Mouse (Mus musculus) heart, adult 2 months (tissue): Measurements from ENCODE around the gene Cadm1. TPM values are rescaled to one million over a fixed set of nuclear protein-coding genes. Genes with fewer than 3 reads are reported as not detected.
A peak's percentile ranks its signal among the peaks of the same experiment; 100 is the strongest.

Experiments
- DNase-seq, 2 experiments: peaks; one replicate each; pipeline ENCODE4 v3.0.0; 2021
- H3K27ac ChIP-seq: fragments of 200-600 bp; 2 replicates; pipeline ENCODE4 v1.8.1; 2022
- H3K27me3 ChIP-seq: fragments of 200-500 bp; 2 replicates; pipeline ENCODE4 v1.6.1; 2012; ENCODE audit warnings: mild to moderate bottlenecking, low read length, inconsistent platforms, mixed read lengths; ENCODE audit not compliant: control insufficient read depth, insufficient read depth
- H3K36me3 ChIP-seq: fragments of 200-500 bp; 2 replicates; pipeline ENCODE4 v1.6.1; 2012; ENCODE audit warnings: low read length, inconsistent platforms; ENCODE audit not compliant: control insufficient read depth, insufficient read depth
- H3K4me1 ChIP-seq: fragments of 200-500 bp; 2 replicates; pipeline ENCODE4 v1.6.1; 2011; ENCODE audit warnings: low read length; ENCODE audit not compliant: control insufficient read depth, insufficient read depth
- H3K4me3 ChIP-seq: fragments of 200-600 bp; 2 replicates; pipeline ENCODE4 v1.8.1; 2022
- H3K79me2 ChIP-seq: fragments of 200-500 bp; replicated peaks from 2 replicates; pipeline ENCODE4 v1.6.1; 2012; ENCODE audit warnings: mild to moderate bottlenecking, inconsistent platforms, low read length, moderate library complexity, mixed read lengths; ENCODE audit not compliant: control insufficient read depth, insufficient read depth
- H3K9ac ChIP-seq: fragments of 200-500 bp; 2 replicates; pipeline ENCODE4 v1.6.1; 2012; ENCODE audit warnings: low read depth, mild to moderate bottlenecking, control low read depth, inconsistent platforms, low read length, mixed read lengths
- CTCF ChIP-seq: fragments of 200-600 bp; IDR thresholded peaks from 2 replicates; pipeline ENCODE4 v1.8.1; 2022; ENCODE audit warnings: antibody characterized with exemption, mild to moderate bottlenecking, moderate library complexity
- EP300 ChIP-seq: fragments of 200-500 bp; IDR thresholded peaks from 2 replicates; pipeline ENCODE4 v1.6.1; 2011; ENCODE audit warnings: low read depth, low read length, control low read depth; ENCODE audit not compliant: insufficient read depth
- POLR2A ChIP-seq: fragments of 200-500 bp; IDR thresholded peaks from 2 replicates; pipeline ENCODE4 v1.6.1; 2011; ENCODE audit warnings: mild to moderate bottlenecking, low read depth, low read length, control low read depth; ENCODE audit not compliant: insufficient read depth
- WGBS: fragments of 180-500 bp; shearing (Covaris S2); methylation state at CpG from one replicate; pipeline ENCODE4 v1.1.7; 2018; 5-methylcytosine and 5-hydroxymethylcytosine counted together
- intact Hi-C: fragments of 180-260 bp; cut with DNase I; formaldehyde crosslinking; loops from one replicate; pipeline ENCODE4 v1.15.1; 2025
- polyA plus RNA-seq: library from polyadenylated mRNA; depleted of rRNA; stranded (reverse); fragments of >200 nt; gene quantifications from 2 replicates; pipeline ENCODE4 v1.2.3, GENCODE M21; 2012
- total RNA-seq, 2 experiments: library from RNA; stranded (reverse); gene quantifications; 2 replicates each; pipeline ENCODE4 v1.2.3; 2021

Gene Cadm1
- total and polyA plus RNA-seq, 3 experiments, result 1.6 to 2.6 (median 2.4) TPM

- intact Hi-C loops, result no loop called here
- no peak for TF ChIP-seq EP300
- no peak for TF ChIP-seq POLR2A
- TF ChIP-seq CTCF, result no peak
- no peaks in the 10 kb centered on the region; the same call in 1 of the 2 replicates for H3K4me1 ChIP-seq
- 71% methylated on average over 11 of the region's 11 CpGs for WGBS
- no peak overlapping the region for H3K9ac ChIP-seq
- H3K27ac ChIP-seq, result no peak overlapping the region
- no peaks in the 10 kb centered on the region for H3K79me2 ChIP-seq
- H3K4me3 ChIP-seq, result no peak overlapping the region
- H3K36me3 ChIP-seq, result no peaks in the 10 kb centered on the region
- DNase-seq, result peak in 1 of 2 experiments; percentile 32
- no peaks in the 10 kb centered on the region for H3K27me3 ChIP-seq
These were observed 121.5 kb downstream of the Cadm1 start for GRCm38 (mm10) chr9:47651431-47651830.

GRCm38 (mm10) chr9:47652203-47652602, 122.2 kb downstream of the Cadm1 start:
- TF ChIP-seq EP300, result no peak
- no peak for TF ChIP-seq CTCF
- no peak for TF ChIP-seq POLR2A
- Histone ChIP-seq H3K4me1 (no peaks in the 10 kb centered on the region; the same call in 1 of the 2 replicates), H3K9ac (no peak overlapping the region), H3K36me3 (no peaks in the 10 kb centered on the region), H3K27ac (no peak overlapping the region), H3K79me2 (no peaks in the 10 kb centered on the region), H3K27me3 (no peaks in the 10 kb centered on the region), H3K4me3 (no peak overlapping the region)
- intact Hi-C loops, result no loop called here
- WGBS, result 60% methylated on average over 5 of the region's 5 CpGs
- no peak for DNase-seq

DNA sequence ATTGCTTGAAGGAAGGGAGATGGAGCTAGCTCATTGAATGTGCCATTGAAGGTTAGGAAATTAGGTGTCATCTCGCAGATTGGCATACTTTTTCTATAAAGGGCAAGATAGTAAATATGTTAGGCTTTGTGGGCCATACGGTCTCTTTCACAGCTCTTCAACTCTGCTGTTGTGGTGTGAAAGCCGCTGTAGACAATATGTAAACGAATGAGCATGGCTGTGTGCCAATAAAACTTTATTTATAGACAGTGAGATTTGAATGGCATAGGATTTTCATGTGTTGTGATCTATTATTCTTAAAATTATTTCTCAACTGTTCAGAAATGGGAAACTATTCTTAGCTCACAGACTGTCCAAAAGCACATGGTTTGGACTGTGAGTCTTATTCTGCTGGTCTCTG, 123.0 kb downstream of the Cadm1 start:
- Histone ChIP-seq H3K27me3 (no peaks in the 10 kb centered on the region), H3K9ac (no peak overlapping the region), H3K4me1 (no peaks in the 10 kb centered on the region; the same call in 1 of the 2 replicates), H3K27ac (no peak overlapping the region), H3K79me2 (no peaks in the 10 kb centered on the region), H3K4me3 (no peak overlapping the region), H3K36me3 (no peaks in the 10 kb centered on the region)
- TF ChIP-seq POLR2A (no peak), CTCF (no peak), EP300 (no peak)
- WGBS, result 65% methylated on average over 4 of the region's 4 CpGs
- intact Hi-C loops, result no loop called here
- DNase-seq, result no peak

DNA sequence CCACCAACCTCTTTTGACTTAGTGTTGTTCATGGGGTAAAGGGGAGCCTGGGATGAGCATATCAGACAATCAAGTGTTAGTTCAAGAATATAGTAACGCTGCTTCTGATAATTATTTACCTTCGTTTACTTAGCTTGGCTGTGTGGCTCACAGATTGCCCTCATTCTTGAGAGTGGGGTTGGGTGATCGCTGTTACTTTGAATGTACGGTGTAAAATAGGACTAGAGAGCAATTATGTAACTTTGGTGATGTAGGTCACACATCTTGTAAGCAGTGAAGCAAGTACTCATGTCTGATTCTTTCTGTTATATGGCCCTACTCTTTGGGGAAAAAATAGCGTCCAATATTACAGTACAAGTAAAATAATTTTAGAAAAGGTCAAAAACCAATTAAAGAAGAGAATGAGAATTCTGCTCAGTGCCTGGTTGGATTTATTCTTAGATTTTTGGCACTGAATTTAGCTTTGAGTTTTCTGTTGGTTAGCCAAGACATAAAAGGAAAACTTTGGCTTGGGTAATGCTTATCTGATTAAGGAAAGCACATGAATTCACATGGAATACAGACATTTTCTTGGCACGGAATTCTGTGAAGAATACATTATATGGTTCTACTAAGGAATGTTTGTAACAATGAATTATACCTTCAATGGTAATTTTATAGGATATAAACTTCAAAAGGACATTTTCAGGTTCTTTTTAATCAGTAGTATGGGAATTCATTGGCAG, 129.6 kb downstream of the Cadm1 start:
- no peaks in the 10 kb centered on the region for H3K36me3 ChIP-seq
- 81% methylated on average over 6 of the region's 6 CpGs for WGBS
- H3K79me2 ChIP-seq, result no peaks in the 10 kb centered on the region
- H3K4me3 ChIP-seq, result no peak overlapping the region
- no peak for DNase-seq
- H3K27ac ChIP-seq, result no peak overlapping the region
- intact Hi-C loops, result no loop called here
- TF ChIP-seq EP300 (no peak), POLR2A (no peak), CTCF (no peak)
- H3K27me3 ChIP-seq, result no peaks in the 10 kb centered on the region
- H3K9ac ChIP-seq, result no peak overlapping the region
- H3K4me1 ChIP-seq, result no peaks in the 10 kb centered on the region

GRCm38 (mm10) chr9:47661611-47662010, 131.6 kb downstream of the Cadm1 start:
- intact Hi-C loops, result no loop called here
- H3K36me3 ChIP-seq, result no peaks in the 10 kb centered on the region
- no peak overlapping the region for H3K27ac ChIP-seq
- H3K79me2 ChIP-seq, result no peaks in the 10 kb centered on the region
- 85% methylated on average over 7 of the region's 7 CpGs for WGBS
- H3K9ac ChIP-seq, result no peak overlapping the region
- no peak for DNase-seq
- no peaks in the 10 kb centered on the region for H3K27me3 ChIP-seq
- no peak overlapping the region for H3K4me3 ChIP-seq
- TF ChIP-seq EP300 (no peak), CTCF (no peak), POLR2A (no peak)
- H3K4me1 ChIP-seq, result no peaks in the 10 kb centered on the region

DNA sequence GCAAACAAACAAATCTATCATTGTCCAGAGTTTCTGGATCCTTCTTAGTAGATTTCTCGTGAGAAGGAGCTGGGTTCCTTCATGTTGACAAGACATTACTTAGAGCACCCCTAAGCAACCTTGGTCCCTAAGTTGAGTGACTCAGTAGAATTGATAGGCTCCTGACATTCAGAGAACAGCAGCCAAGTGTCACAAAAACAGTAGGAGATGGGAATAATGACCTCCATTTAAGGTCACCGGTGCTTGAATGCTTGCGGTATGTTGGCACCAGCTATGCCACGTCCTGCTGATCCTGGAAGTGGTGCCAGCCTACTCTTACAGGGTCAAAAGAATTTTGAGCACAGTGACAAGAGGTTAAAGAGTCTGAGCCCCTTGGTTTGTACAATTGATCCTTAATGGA, 139.2 kb downstream of the Cadm1 start:
- TF ChIP-seq EP300 (no peak), POLR2A (no peak), CTCF (no peak)
- DNase-seq, result no peak
- H3K27ac ChIP-seq, result no peak overlapping the region
- H3K4me1 ChIP-seq, result no peaks in the 10 kb centered on the region
- no peaks in the 10 kb centered on the region for H3K36me3 ChIP-seq
- 57% methylated on average over 4 of the region's 4 CpGs for WGBS
- no peak overlapping the region for H3K9ac ChIP-seq
- no peaks in the 10 kb centered on the region for H3K79me2 ChIP-seq
- no peak overlapping the region for H3K4me3 ChIP-seq
- no peaks in the 10 kb centered on the region for H3K27me3 ChIP-seq
- intact Hi-C loops, result no loop called here
